Mouse (Mus musculus): ENCODE measurements around the gene Pygo1. TPM values are rescaled to one million over a fixed set of nuclear protein-coding genes. Genes with fewer than 3 reads are reported as not detected.

The Pygo1 gene
- polyA plus RNA-seq, 1 experiment from 2014 or later, result 0.90 TPM

- H3K4me1 ChIP-seq (replicated peaks; ENCODE audit: control insufficient read depth, insufficient read depth, low read length), result no peaks in the 10 kb centered on the region
- no peak overlapping the region for H3K4me2 ChIP-seq (replicated peaks; ENCODE audit: low read depth)
- ATAC-seq, result no peak
- 86% methylated on average over 5 of the region's 5 CpGs for WGBS
- H3K9me3 ChIP-seq (ENCODE audit: control insufficient read depth), result no peaks in the 10 kb centered on the region
- H3K27me3 ChIP-seq (replicated peaks; ENCODE audit: control insufficient read depth, insufficient read depth, low read length), result no peaks in the 10 kb centered on the region
- no peak overlapping the region for H3K27ac ChIP-seq (ENCODE audit: low read depth, low read length)
- H3K36me3 ChIP-seq (ENCODE audit: control insufficient read depth, insufficient read depth), result no peaks in the 10 kb centered on the region
- H3K9ac ChIP-seq (ENCODE audit: low read depth, low read length), result no peak overlapping the region
- no peak overlapping the region for H3K4me3 ChIP-seq (ENCODE audit: low read depth, low read length)
- TF ChIP-seq CTCF (IDR thresholded peaks at IDR 0.05; ENCODE audit: low read depth), result no peak
Observed at GRCm38 (mm10) chr9:72992576-72992975, 67.1 kb downstream of the Pygo1 start.

- Histone ChIP-seq H3K4me3 (ENCODE audit: low read depth, low read length) (no peak overlapping the region), H3K27me3 (replicated peaks; ENCODE audit: control insufficient read depth, insufficient read depth, low read length) (no peaks in the 10 kb centered on the region), H3K9ac (ENCODE audit: low read depth, low read length) (no peak overlapping the region), H3K36me3 (ENCODE audit: control insufficient read depth, insufficient read depth) (peaks cover 5% of the 10 kb centered on the region; the same call in 1 of the 2 replicates), H3K4me1 (replicated peaks; ENCODE audit: control insufficient read depth, insufficient read depth, low read length) (no peaks in the 10 kb centered on the region), H3K4me2 (replicated peaks; ENCODE audit: low read depth) (no peak overlapping the region), H3K27ac (ENCODE audit: low read depth, low read length) (no peak overlapping the region), H3K9me3 (ENCODE audit: control insufficient read depth) (no peaks in the 10 kb centered on the region)
- no peak for TF ChIP-seq CTCF (IDR thresholded peaks at IDR 0.05; ENCODE audit: low read depth)
- ATAC-seq, result no peak
Observed at GRCm38 (mm10) chr9:72996167-72996566, 70.7 kb downstream of the Pygo1 start.

GRCm38 (mm10) chr9:72996806-72997205, 71.4 kb downstream of the Pygo1 start:
- no peak for ATAC-seq
- Histone ChIP-seq H3K9ac (ENCODE audit: low read depth, low read length) (no peak overlapping the region), H3K9me3 (ENCODE audit: control insufficient read depth) (no peaks in the 10 kb centered on the region), H3K4me3 (ENCODE audit: low read depth, low read length) (no peak overlapping the region), H3K27me3 (replicated peaks; ENCODE audit: control insufficient read depth, insufficient read depth, low read length) (no peaks in the 10 kb centered on the region), H3K4me1 (replicated peaks; ENCODE audit: control insufficient read depth, insufficient read depth, low read length) (no peaks in the 10 kb centered on the region), H3K27ac (ENCODE audit: low read depth, low read length) (no peak overlapping the region), H3K4me2 (replicated peaks; ENCODE audit: low read depth) (no peak overlapping the region), H3K36me3 (ENCODE audit: control insufficient read depth, insufficient read depth) (peaks cover 6% of the 10 kb centered on the region; the same call in 1 of the 2 replicates)
- 68% methylated on average over 7 of the region's 7 CpGs for WGBS
- no peak for TF ChIP-seq CTCF (IDR thresholded peaks at IDR 0.05; ENCODE audit: low read depth)

- ATAC-seq, result no peak
- H3K27me3 ChIP-seq (replicated peaks; ENCODE audit: control insufficient read depth, insufficient read depth, low read length), result no peaks in the 10 kb centered on the region
- no peak overlapping the region for H3K4me2 ChIP-seq (replicated peaks; ENCODE audit: low read depth)
- peak; percentile 34 for TF ChIP-seq CTCF (IDR thresholded peaks at IDR 0.05; ENCODE audit: low read depth)
- 65% methylated on average over 2 of the region's 2 CpGs for WGBS
- no peaks in the 10 kb centered on the region for H3K4me1 ChIP-seq (replicated peaks; ENCODE audit: control insufficient read depth, insufficient read depth, low read length)
- no peaks in the 10 kb centered on the region for H3K9me3 ChIP-seq (ENCODE audit: control insufficient read depth)
- H3K36me3 ChIP-seq (ENCODE audit: control insufficient read depth, insufficient read depth), result peaks cover 25% of the 10 kb centered on the region
- no peak overlapping the region for H3K9ac ChIP-seq (ENCODE audit: low read depth, low read length)
- H3K4me3 ChIP-seq (ENCODE audit: low read depth, low read length), result no peak overlapping the region
- no peak overlapping the region for H3K27ac ChIP-seq (ENCODE audit: low read depth, low read length)
Observed at GRCm38 (mm10) chr9:73000487-73000886, 75.0 kb downstream of the Pygo1 start.

DNA sequence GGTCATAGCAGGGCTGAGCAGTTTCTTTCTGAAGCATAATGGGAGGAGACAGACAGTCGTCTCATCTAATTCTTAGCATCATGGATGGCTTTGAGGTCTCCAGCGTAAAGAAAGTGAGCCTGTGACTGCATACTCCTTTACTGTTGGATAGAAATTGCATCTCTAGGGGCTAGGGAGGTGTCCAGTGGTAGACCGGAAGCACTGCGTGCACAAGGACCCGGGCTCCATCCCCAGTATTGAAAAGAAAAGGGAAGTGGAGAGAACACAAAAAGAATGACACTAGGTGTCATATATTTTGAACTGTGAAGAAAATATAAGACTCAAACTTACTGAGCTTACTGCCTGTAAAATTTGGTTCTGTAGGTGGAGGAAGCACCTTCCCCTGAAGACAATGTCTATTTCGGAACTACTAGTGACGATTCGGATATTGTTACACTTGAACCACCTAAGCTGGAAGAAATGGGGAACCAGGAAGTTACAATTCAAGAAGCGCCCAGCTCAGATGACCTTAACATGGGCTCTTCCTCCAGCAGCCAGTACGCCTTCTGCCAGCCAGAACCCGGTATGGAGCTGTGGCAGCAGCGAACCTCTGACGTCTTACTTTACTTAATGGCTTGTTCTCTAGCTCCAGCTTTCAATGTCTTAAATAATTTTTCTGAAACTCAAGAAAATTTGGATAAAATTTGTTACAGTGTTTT, 76.0 kb downstream of the Pygo1 start:
- Histone ChIP-seq H3K4me3 (ENCODE audit: low read depth, low read length) (no peak overlapping the region), H3K36me3 (ENCODE audit: control insufficient read depth, insufficient read depth) (peaks cover 31% of the 10 kb centered on the region), H3K27ac (ENCODE audit: low read depth, low read length) (no peak overlapping the region), H3K27me3 (replicated peaks; ENCODE audit: control insufficient read depth, insufficient read depth, low read length) (no peaks in the 10 kb centered on the region), H3K4me2 (replicated peaks; ENCODE audit: low read depth) (no peak overlapping the region), H3K4me1 (replicated peaks; ENCODE audit: control insufficient read depth, insufficient read depth, low read length) (no peaks in the 10 kb centered on the region), H3K9me3 (ENCODE audit: control insufficient read depth) (no peaks in the 10 kb centered on the region), H3K9ac (ENCODE audit: low read depth, low read length) (no peak overlapping the region)
- ATAC-seq, result no peak
- WGBS, result 86% methylated on average over 13 of the region's 13 CpGs
- no peak for TF ChIP-seq CTCF (IDR thresholded peaks at IDR 0.05; ENCODE audit: low read depth)

Other genes starting within 250 kb of the Pygo1 start
- 0.17 and 0.21 TPM in 2 replicates for gene Prtg, start 118.8 kb upstream of the Pygo1 start, polyA plus RNA-seq (2015; fragmentation: Nextera tagmentation; extraction: Ambion mirVana)
- gene Dyx1c1, start 33.1 kb downstream of the Pygo1 start, polyA plus RNA-seq (2015; fragmentation: Nextera tagmentation; extraction: Ambion mirVana), result 0.16 and 0.27 TPM in 2 replicates
- 0.20 TPM in 1 of 2 replicates, not detected in the other for gene Gm44503, start 33.2 kb downstream of the Pygo1 start, polyA plus RNA-seq (2015; fragmentation: Nextera tagmentation; extraction: Ambion mirVana)
- gene Ccpg1os, start 59.7 kb downstream of the Pygo1 start, polyA plus RNA-seq (2015; fragmentation: Nextera tagmentation; extraction: Ambion mirVana), result 6.7 and 7.7 TPM in 2 replicates
- 16.2 and 17.4 TPM in 2 replicates for gene Ccpg1, start 59.8 kb downstream of the Pygo1 start, polyA plus RNA-seq (2015; fragmentation: Nextera tagmentation; extraction: Ambion mirVana)
- gene Pigb, start 114.7 kb downstream of the Pygo1 start, polyA plus RNA-seq (2015; fragmentation: Nextera tagmentation; extraction: Ambion mirVana), result 4.7 and 5.9 TPM in 2 replicates
- gene Rab27a, start 119.2 kb downstream of the Pygo1 start, polyA plus RNA-seq (2015; fragmentation: Nextera tagmentation; extraction: Ambion mirVana), result 5.7 and 5.8 TPM in 2 replicates
- gene Khdc3, start 176.2 kb downstream of the Pygo1 start, polyA plus RNA-seq (2015; fragmentation: Nextera tagmentation; extraction: Ambion mirVana), result 0.16 TPM in 1 of 2 replicates, not detected in the other
- gene Gm20509, start 176.8 kb downstream of the Pygo1 start, polyA plus RNA-seq (2015; fragmentation: Nextera tagmentation; extraction: Ambion mirVana), result not detected in 2 replicates
- 45.0 and 45.3 TPM in 2 replicates for gene Rsl24d1, start 187.8 kb downstream of the Pygo1 start, polyA plus RNA-seq (2015; fragmentation: Nextera tagmentation; extraction: Ambion mirVana)